Mouse (Mus musculus): ENCODE data around the gene Fat3. TPM values are rescaled to one million over a fixed set of nuclear protein-coding genes. Genes with fewer than 3 reads are reported as not detected.

Gene Fat3
- polyA plus RNA-seq, 1 experiment: 0.14 TPM

- WGBS: 70% methylated on average over 11 of the region's 11 CpGs
- Histone ChIP-seq H3K4me1 (ENCODE audit: control insufficient read depth, insufficient read depth, low read length) (no peaks in the 10 kb centered on the region), H3K4me3 (ENCODE audit: insufficient read depth, low read depth, low read length) (no peak overlapping the region), H3K36me3 (ENCODE audit: control insufficient read depth, insufficient read depth, low read length) (no peaks in the 10 kb centered on the region), H3K27me3 (replicated peaks; ENCODE audit: control insufficient read depth, insufficient read depth, low read length) (no peaks in the 10 kb centered on the region), H3K27ac (ENCODE audit: insufficient read depth, low read depth, low read length) (no peak overlapping the region)
- no peak for DNase-seq
- TF ChIP-seq POLR2A (IDR thresholded peaks at IDR 0.05; ENCODE audit: low read depth, low read length) (no peak), CTCF (conservative IDR thresholded peaks at IDR 0.05; ENCODE audit: insufficient read depth, insufficient read length, low read depth, low read length) (no peak)
Observed at GRCm38 (mm10) chr9:16344902-16345855, 155.9 kb downstream of the Fat3 start.

DNA sequence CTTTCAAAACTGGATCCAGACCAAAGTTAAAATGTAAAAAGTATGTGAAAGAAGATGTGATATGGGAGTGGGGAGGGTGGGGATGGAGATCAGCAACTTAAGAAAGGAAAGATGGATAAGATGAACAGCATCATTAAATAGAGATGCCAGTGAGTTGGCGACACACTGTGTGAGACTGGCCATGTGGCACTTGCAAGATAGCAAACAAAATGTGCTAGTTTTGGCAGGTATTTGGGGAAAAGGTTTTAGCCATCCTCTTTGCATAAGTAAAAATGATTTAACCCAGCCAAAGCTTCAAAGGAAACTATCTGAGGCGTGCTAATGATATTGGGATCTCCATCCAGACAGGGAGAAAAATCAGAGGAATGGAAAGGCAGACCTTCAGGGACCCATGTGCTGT is 157.9 kb downstream of the Fat3 start:
- no peaks in the 10 kb centered on the region for H3K27me3 ChIP-seq (replicated peaks; ENCODE audit: control insufficient read depth, insufficient read depth, low read length)
- H3K36me3 ChIP-seq (ENCODE audit: control insufficient read depth, insufficient read depth, low read length): no peaks in the 10 kb centered on the region
- TF ChIP-seq POLR2A (IDR thresholded peaks at IDR 0.05; ENCODE audit: low read depth, low read length) (no peak), CTCF (conservative IDR thresholded peaks at IDR 0.05; ENCODE audit: insufficient read depth, insufficient read length, low read depth, low read length) (no peak)
- no peak overlapping the region for H3K27ac ChIP-seq (ENCODE audit: insufficient read depth, low read depth, low read length)
- H3K4me3 ChIP-seq (ENCODE audit: insufficient read depth, low read depth, low read length): no peak overlapping the region
- 91% methylated on average over 2 of the region's 2 CpGs for WGBS
- H3K4me1 ChIP-seq (ENCODE audit: control insufficient read depth, insufficient read depth, low read length): no peaks in the 10 kb centered on the region
- DNase-seq: no peak

GRCm38 (mm10) chr9:16342577-16342976 is 158.5 kb downstream of the Fat3 start:
- Histone ChIP-seq H3K4me1 (ENCODE audit: control insufficient read depth, insufficient read depth, low read length) (no peaks in the 10 kb centered on the region), H3K4me3 (ENCODE audit: insufficient read depth, low read depth, low read length) (no peak overlapping the region), H3K36me3 (ENCODE audit: control insufficient read depth, insufficient read depth, low read length) (no peaks in the 10 kb centered on the region), H3K27me3 (replicated peaks; ENCODE audit: control insufficient read depth, insufficient read depth, low read length) (no peaks in the 10 kb centered on the region), H3K27ac (ENCODE audit: insufficient read depth, low read depth, low read length) (no peak overlapping the region)
- WGBS: 88% methylated on average over 8 of the region's 8 CpGs
- DNase-seq: no peak
- TF ChIP-seq CTCF (conservative IDR thresholded peaks at IDR 0.05; ENCODE audit: insufficient read depth, insufficient read length, low read depth, low read length) (no peak), POLR2A (IDR thresholded peaks at IDR 0.05; ENCODE audit: low read depth, low read length) (no peak)

GRCm38 (mm10) chr9:16330290-16330984 is 170.6 kb downstream of the Fat3 start:
- no peak overlapping the region for H3K4me3 ChIP-seq (ENCODE audit: insufficient read depth, low read depth, low read length)
- no peaks in the 10 kb centered on the region; the same call in 1 of the 2 replicates for H3K27me3 ChIP-seq (replicated peaks; ENCODE audit: control insufficient read depth, insufficient read depth, low read length)
- no peak for DNase-seq
- TF ChIP-seq POLR2A (IDR thresholded peaks at IDR 0.05; ENCODE audit: low read depth, low read length) (no peak), CTCF (conservative IDR thresholded peaks at IDR 0.05; ENCODE audit: insufficient read depth, insufficient read length, low read depth, low read length) (no peak)
- WGBS: 32% methylated on average over 3 of the region's 3 CpGs
- H3K27ac ChIP-seq (ENCODE audit: insufficient read depth, low read depth, low read length): no peak overlapping the region
- no peaks in the 10 kb centered on the region for H3K4me1 ChIP-seq (ENCODE audit: control insufficient read depth, insufficient read depth, low read length)
- no peaks in the 10 kb centered on the region for H3K36me3 ChIP-seq (ENCODE audit: control insufficient read depth, insufficient read depth, low read length)

GRCm38 (mm10) chr9:16318957-16319356 is 182.1 kb downstream of the Fat3 start:
- H3K27ac ChIP-seq (ENCODE audit: insufficient read depth, low read depth, low read length): no peak overlapping the region
- TF ChIP-seq POLR2A (IDR thresholded peaks at IDR 0.05; ENCODE audit: low read depth, low read length): no peak
- no peak for TF ChIP-seq CTCF (conservative IDR thresholded peaks at IDR 0.05; ENCODE audit: insufficient read depth, insufficient read length, low read depth, low read length)
- H3K36me3 ChIP-seq (ENCODE audit: control insufficient read depth, insufficient read depth, low read length): no peaks in the 10 kb centered on the region
- 52% methylated on average over 1 of the region's 1 CpGs for WGBS
- H3K4me1 ChIP-seq (ENCODE audit: control insufficient read depth, insufficient read depth, low read length): no peaks in the 10 kb centered on the region
- H3K4me3 ChIP-seq (ENCODE audit: insufficient read depth, low read depth, low read length): no peak overlapping the region
- DNase-seq: no peak
- no peaks in the 10 kb centered on the region for H3K27me3 ChIP-seq (replicated peaks; ENCODE audit: control insufficient read depth, insufficient read depth, low read length)

GRCm38 (mm10) chr9:16312599-16313197 is 188.4 kb downstream of the Fat3 start:
- Histone ChIP-seq H3K36me3 (ENCODE audit: control insufficient read depth, insufficient read depth, low read length) (no peaks in the 10 kb centered on the region), H3K4me3 (ENCODE audit: insufficient read depth, low read depth, low read length) (no peak overlapping the region), H3K4me1 (ENCODE audit: control insufficient read depth, insufficient read depth, low read length) (no peaks in the 10 kb centered on the region), H3K27me3 (replicated peaks; ENCODE audit: control insufficient read depth, insufficient read depth, low read length) (no peaks in the 10 kb centered on the region), H3K27ac (ENCODE audit: insufficient read depth, low read depth, low read length) (no peak overlapping the region)
- 59% methylated on average over 4 of the region's 4 CpGs for WGBS
- no peak for TF ChIP-seq CTCF (conservative IDR thresholded peaks at IDR 0.05; ENCODE audit: insufficient read depth, insufficient read length, low read depth, low read length)
- no peak for TF ChIP-seq POLR2A (IDR thresholded peaks at IDR 0.05; ENCODE audit: low read depth, low read length)
- DNase-seq: no peak

Data from kidney, adult 2 months (tissue).